Mouse (Mus musculus) adrenal gland, postnatal 36 days (tissue): Measurements from ENCODE around the gene Tnmd. TPM values are rescaled to one million over a fixed set of nuclear protein-coding genes. Genes with fewer than 3 reads are reported as not detected.

Experiments used
- DNase-seq, 2 experiments: peaks; one replicate each; pipeline ENCODE4 v3.0.0; 2021; ENCODE audit warnings: mixed read lengths in 1 of 2
- long read RNA-seq, 2 experiments: library from polyadenylated mRNA; stranded (forward); transcript quantifications; one replicate each; pipeline ENCODE4 v2.0.0; 2021; ENCODE audit warnings: borderline sequencing depth in 2 of 2
- total RNA-seq, 2 experiments: library from RNA; stranded (reverse); gene quantifications; 2 replicates each; pipeline ENCODE4 v1.2.3; 2021

The Tnmd gene
- under 1 TPM in 1 of 2 experiments, not detected in 1; 0.53 TPM for total RNA-seq
- long read RNA-seq, experiment 1: 0 reads
- long read RNA-seq, experiment 2: 0 reads

DNA sequence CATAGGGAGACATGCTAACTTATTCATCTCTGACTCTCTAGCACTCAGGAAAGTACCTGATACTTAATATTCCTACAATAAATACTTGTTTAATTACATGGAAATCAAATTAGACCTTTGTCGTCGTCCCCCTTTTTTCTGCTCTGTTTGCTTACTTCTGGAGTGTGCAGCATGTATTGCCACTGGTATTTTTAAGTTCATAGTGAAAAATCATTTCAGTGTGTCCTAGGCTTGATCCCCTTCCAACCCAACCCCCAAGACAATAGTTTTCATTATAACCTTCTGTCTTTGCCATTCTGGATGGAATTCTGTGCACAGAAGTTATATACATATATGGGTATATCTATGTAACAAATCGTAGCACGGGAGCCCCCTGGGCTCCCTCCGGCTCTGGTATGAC, at the start of gene Tnmd:
TSS of gene Tnmd (plus strand) at position 301 of the 400 bp plus-strand sequence.
- DNase-seq: no peak

- DNase-seq: no peak
These were observed 2.9 kb downstream of the Tnmd start for GRCm38 (mm10) chrX:133853637-133854036.

- no peak for DNase-seq
These were observed 19.0 kb downstream of the Tnmd start for GRCm38 (mm10) chrX:133869743-133870142.

- DNase-seq: no peak
These were observed 36.5 kb downstream of the Tnmd start for GRCm38 (mm10) chrX:133887308-133887707.

DNA sequence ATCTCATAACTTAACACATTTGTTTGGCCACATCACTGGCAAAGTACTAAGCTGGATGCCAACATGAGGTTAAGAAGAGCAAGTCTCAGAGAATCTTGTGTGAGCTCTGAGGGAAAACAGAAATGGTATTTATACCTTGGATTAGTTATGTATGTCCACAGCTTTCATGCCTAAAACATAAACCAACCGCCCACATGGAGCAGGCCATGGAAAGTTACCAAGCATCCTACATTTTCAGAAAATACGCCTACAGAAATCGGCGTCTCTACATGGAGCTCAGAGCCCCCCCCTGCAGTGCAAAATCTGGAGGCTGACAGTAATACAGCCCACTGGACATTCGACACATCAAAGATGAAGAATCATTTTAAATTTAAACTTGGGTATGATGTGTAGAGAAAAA, 37.3 kb downstream of the Tnmd start:
- DNase-seq: no peak

- DNase-seq: peak; percentile 80 to 84
These were observed 47.3 kb downstream of the Tnmd start, which contains the start of gene Tspan6 for GRCm38 (mm10) chrX:133898014-133898542. TSS of gene Tspan6 (minus strand) at chrX:133898429.

DNA sequence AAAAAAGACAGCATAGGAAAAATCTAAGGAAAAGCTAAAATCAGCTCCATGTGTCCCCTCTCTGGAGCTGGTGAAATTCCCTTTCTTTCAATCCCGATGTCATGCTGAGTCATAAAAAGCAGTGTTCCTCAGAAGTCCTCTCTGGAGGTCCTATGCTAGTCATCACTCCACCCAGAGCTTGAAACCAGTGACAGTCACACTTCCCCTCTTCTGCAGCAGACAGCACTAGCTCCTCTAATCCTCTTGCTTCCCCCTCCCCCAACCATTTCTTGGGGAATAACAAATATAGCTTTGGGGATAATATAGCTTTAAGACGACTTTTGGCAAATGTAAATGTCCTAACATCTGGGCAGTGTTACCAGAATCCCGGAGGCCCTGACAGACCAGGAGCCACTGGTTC, 57.5 kb downstream of the Tnmd start, which contains the start of gene Srpx2:
TSS of gene Srpx2 (plus strand) at position 166 of the 400 bp plus-strand sequence.
- no peak for DNase-seq

- peak in 1 of 2 experiments; percentile 12 for DNase-seq
These were observed 60.8 kb downstream of the Tnmd start for GRCm38 (mm10) chrX:133911397-133912103.

- no peak for DNase-seq
These were observed 62.2 kb downstream of the Tnmd start for GRCm38 (mm10) chrX:133913006-133913405.

GRCm38 (mm10) chrX:133914219-133914618, 63.4 kb downstream of the Tnmd start:
- no peak for DNase-seq

Other genes with a start within 250 kb of the Tnmd start
- gene Pcdh19, start 162.0 kb upstream of the Tnmd start, total RNA-seq: 1 to 10 TPM; 7.2 to 8.5 TPM
- gene Tspan6, start 47.4 kb downstream of the Tnmd start, total RNA-seq: 10 to 100 TPM; 27.0 to 27.6 TPM
- 1 to 10 TPM; 2.8 to 3.1 TPM for gene Srpx2, start 57.4 kb downstream of the Tnmd start, total RNA-seq
- gene Sytl4, start 130.8 kb downstream of the Tnmd start, total RNA-seq: 10 to 100 TPM; 11.3 to 14.7 TPM
- gene Cstf2, start 208.2 kb downstream of the Tnmd start, total RNA-seq: 10 to 100 TPM; 34.1 to 40.9 TPM